Mouse (Mus musculus) stomach, postnatal 0 days (tissue): Measurements from ENCODE around the gene Zfp985.
"Not testable (repeated sequence)": the region's sequence is repeated elsewhere in the genome, so short reads cannot be mapped to it uniquely, and the experiment has no call there.

ENCODE experiments used
- CTCF ChIP-seq: IDR thresholded peaks from 2 replicates; pipeline ENCODE4 v1.5.1; 2016; ENCODE audit warnings: antibody characterized with exemption, low read depth, mild to moderate bottlenecking, moderate library complexity
- EP300 ChIP-seq: optimal IDR thresholded peaks from 2 replicates; pipeline ENCODE3; 2016; ENCODE audit warnings: antibody characterized with exemption

DNA sequence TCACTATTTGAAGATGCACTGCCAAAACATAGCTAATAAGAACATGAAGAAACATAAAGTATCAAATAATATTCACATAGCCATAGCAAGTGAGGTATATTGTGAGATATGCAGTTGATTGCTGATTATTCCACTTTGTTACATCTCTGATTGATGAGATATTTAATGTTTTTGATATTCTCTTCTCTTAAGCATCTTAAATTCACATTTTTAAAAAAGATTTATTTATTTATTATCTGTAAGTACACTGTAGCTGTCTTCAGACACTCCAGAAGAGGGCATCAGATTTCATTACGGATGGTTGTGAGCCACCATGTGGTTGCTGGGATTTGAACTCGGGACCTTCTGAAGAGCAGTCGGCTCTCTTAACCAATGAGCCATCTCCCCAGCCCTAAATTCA, 13.2 kb upstream of the Zfp985 start, which contains the start of gene Gm16503:
- not testable (repeated sequence) for TF ChIP-seq CTCF, EP300
